Comparison of ENCODE assay signal across 31 mouse cellular contexts in the genomic region with DNA sequence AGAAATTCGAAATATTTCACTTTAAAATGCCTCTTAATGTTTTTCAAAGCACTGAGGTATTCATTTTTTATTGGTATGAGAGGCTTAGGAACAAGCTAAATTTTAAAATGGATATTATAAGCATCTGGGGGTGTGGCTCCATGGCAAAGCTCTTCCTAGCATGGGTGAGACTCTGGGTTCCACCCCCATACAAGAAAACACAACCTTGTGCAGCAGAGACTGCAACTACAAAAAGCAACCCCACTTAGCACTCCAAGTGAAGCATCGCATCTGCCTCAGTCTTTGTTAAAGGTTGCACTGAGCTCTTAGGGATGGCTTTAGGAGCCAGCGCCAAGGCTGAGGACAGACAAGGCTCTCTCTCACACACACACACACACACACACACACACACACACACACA.
"Had no signal": no experiment of that assay in that cellular context is flagged by ENCODE, and none has a peak within 500 bp of the region (broad histone marks: within the 10 kb centered on the region; RNA-seq: fewer than 3 reads in every experiment).

No protein-coding gene starts in this region.

- H3K9me3 ChIP-seq: limb, embryonic 10.5 days; limb, embryonic 12.5 days; limb, embryonic 13.5 days; limb, embryonic 15.5 days; liver, embryonic 12.5 days; liver, embryonic 13.5 days; liver, embryonic 15.5 days; lung, embryonic 15.5 days; megakaryocyte, embryonic 14.5 days; midbrain, embryonic 10.5 days; midbrain, embryonic 12.5 days; midbrain, embryonic 13.5 days; midbrain, embryonic 15.5 days had no signal

- H3K27ac ChIP-seq: limb, embryonic 10.5 days; limb, embryonic 12.5 days; limb, embryonic 13.5 days; limb, embryonic 15.5 days; liver, embryonic 12.5 days; liver, embryonic 13.5 days; liver, embryonic 14.5 days; liver, embryonic 15.5 days; lung, embryonic 15.5 days; macrophage; midbrain, embryonic 10.5 days; midbrain, embryonic 12.5 days; midbrain, embryonic 13.5 days; midbrain, embryonic 15.5 days had no signal

- H3K27me3 ChIP-seq: limb, embryonic 12.5 days; limb, embryonic 13.5 days; limb, embryonic 15.5 days; liver, embryonic 12.5 days; liver, embryonic 13.5 days; liver, embryonic 15.5 days; lung, embryonic 15.5 days; megakaryocyte, embryonic 14.5 days; midbrain, embryonic 12.5 days; midbrain, embryonic 13.5 days; midbrain, embryonic 15.5 days had no signal

- H3K9ac ChIP-seq: limb, embryonic 12.5 days; limb, embryonic 13.5 days; limb, embryonic 15.5 days; liver, embryonic 12.5 days; liver, embryonic 13.5 days; liver, embryonic 14.5 days; liver, embryonic 15.5 days; liver, postnatal 0 days; lung, embryonic 14.5 days; lung, embryonic 15.5 days; midbrain, embryonic 12.5 days; midbrain, embryonic 13.5 days; midbrain, embryonic 15.5 days had no signal

- DNase-seq: left cerebral cortex, postnatal 4 days; liver; liver, embryonic 13.5 days; lung, adult 18-20 months; lung, adult 2 months; lung, embryonic 14.5 days; lung, postnatal 10 days; lung, postnatal 14 days; lung, postnatal 36 days; lung, postnatal 4 days; midbrain, embryonic 14.5 days had no signal

- ATAC-seq: liver, embryonic 12.5 days; liver, postnatal 0 days; lung, postnatal 0 days; midbrain, embryonic 13.5 days; midbrain, embryonic 15.5 days; midbrain, embryonic 16.5 days had no signal

- H3K4me1 ChIP-seq: limb, embryonic 10.5 days; limb, embryonic 12.5 days; limb, embryonic 13.5 days; liver, embryonic 12.5 days; liver, embryonic 13.5 days; liver, embryonic 15.5 days; lung, embryonic 15.5 days; midbrain, embryonic 10.5 days; midbrain, embryonic 12.5 days; midbrain, embryonic 13.5 days; midbrain, embryonic 15.5 days had no signal

- H3K4me2 ChIP-seq: limb, embryonic 12.5 days; limb, embryonic 13.5 days; limb, embryonic 15.5 days; liver, embryonic 11.5 days; liver, embryonic 12.5 days; liver, embryonic 13.5 days; liver, embryonic 15.5 days; lung, embryonic 14.5 days; lung, embryonic 15.5 days; midbrain, embryonic 11.5 days; midbrain, embryonic 12.5 days; midbrain, embryonic 13.5 days; midbrain, embryonic 15.5 days had no signal

- H3K4me3 ChIP-seq: limb, embryonic 10.5 days; limb, embryonic 12.5 days; limb, embryonic 13.5 days; limb, embryonic 15.5 days; liver, embryonic 12.5 days; liver, embryonic 13.5 days; liver, embryonic 15.5 days; lung, embryonic 15.5 days; megakaryocyte, embryonic 14.5 days; midbrain, embryonic 10.5 days; midbrain, embryonic 12.5 days; midbrain, embryonic 13.5 days; midbrain, embryonic 15.5 days; myocyte had no signal

- H3K36me3 ChIP-seq: limb, embryonic 10.5 days; limb, embryonic 12.5 days; limb, embryonic 13.5 days; limb, embryonic 15.5 days; liver, embryonic 12.5 days; liver, embryonic 13.5 days; liver, embryonic 15.5 days; lung, embryonic 15.5 days; midbrain, embryonic 10.5 days; midbrain, embryonic 12.5 days had no signal
